Mouse (Mus musculus) liver, embryonic 14.5 days (tissue): ENCODE measurements around the gene Il6ra. TPM values are rescaled to one million over a fixed set of nuclear protein-coding genes. Genes with fewer than 3 reads are reported as not detected.

ENCODE experiments used
- ATAC-seq: fragments of 200-750 bp; cut with Nextera tagmentation; 2 replicates; pipeline ENCODE4 v1.8.0; 2017; ENCODE audit warnings: moderate number of reproducible peaks, mild to moderate bottlenecking, moderate library complexity; ENCODE audit not compliant: insufficient read depth
- DNase-seq, 3 experiments: peaks; one replicate each; pipeline ENCODE4 v3.0.0-alpha.2; 2012 to 2013; ENCODE audit warnings: low read depth in 3 of 3, low spot score in 3 of 3
- H3K27ac ChIP-seq: fragments of 300-500 bp; sonication (generic); 2 replicates; pipeline ENCODE4 v1.5.1; 2014; ENCODE audit warnings: moderate library complexity, mild to moderate bottlenecking, control low read depth, inconsistent platforms
- H3K27me3 ChIP-seq: fragments of 300-500 bp; sonication (generic); 2 replicates; pipeline ENCODE4 v1.6.1; 2014; ENCODE audit warnings: mild to moderate bottlenecking, low read length, moderate library complexity; ENCODE audit not compliant: control insufficient read depth, insufficient read depth
- H3K36me3 ChIP-seq: fragments of 300-500 bp; sonication (generic); replicated peaks from 2 replicates; pipeline ENCODE4 v1.6.1; 2014; ENCODE audit warnings: low read depth; ENCODE audit not compliant: control insufficient read depth, insufficient read depth
- H3K4me1 ChIP-seq, 2 experiments: fragments of 200-500 bp in 1 of 2; fragments of 300-500 bp in 1 of 2; sonication (generic) in 1 of 2; replicated peaks; 2 replicates each; pipeline ENCODE4 v1.6.1; 2012 to 2014; ENCODE audit warnings: antibody characterized with exemption in 1 of 2, inconsistent platforms in 1 of 2, low read length in 1 of 2; ENCODE audit not compliant: control insufficient read depth in 2 of 2, insufficient read depth in 2 of 2
- H3K4me2 ChIP-seq: fragments of 300-500 bp; sonication (generic); 2 replicates; pipeline ENCODE4 v1.6.1; 2014; ENCODE audit warnings: low read depth, mild to moderate bottlenecking, control low read depth, moderate library complexity
- H3K4me3 ChIP-seq, 2 experiments: fragments of 200-500 bp in 1 of 2; fragments of 300-500 bp in 1 of 2; sonication (generic) in 1 of 2; 2 replicates each; pipeline ENCODE4 v1.5.1; 2012 to 2014; ENCODE audit warnings: low read depth in 2 of 2, low read length in 2 of 2, mild to moderate bottlenecking in 2 of 2, control low read depth in 1 of 2, inconsistent platforms in 1 of 2, moderate library complexity in 1 of 2; ENCODE audit not compliant: insufficient read depth in 1 of 2
- H3K9ac ChIP-seq: fragments of 300-500 bp; sonication (generic); replicated peaks from 2 replicates; pipeline ENCODE4 v1.6.1; 2014; ENCODE audit warnings: mild to moderate bottlenecking, control low read depth, moderate library complexity
- H3K9me3 ChIP-seq: fragments of 300-500 bp; sonication (generic); 2 replicates; pipeline ENCODE4 v1.6.1; 2016; ENCODE audit warnings: low read length, mixed read lengths; ENCODE audit not compliant: control insufficient read depth
- CTCF ChIP-seq: IDR thresholded peaks from 2 replicates; pipeline ENCODE4 v1.5.1; 2016; ENCODE audit warnings: antibody characterized with exemption, low read depth, control low read depth
- EP300 ChIP-seq: IDR thresholded peaks from 2 replicates; pipeline ENCODE4 v1.6.1; 2016; ENCODE audit warnings: antibody characterized with exemption, low read depth
- WGBS: fragments of 180-500 bp; shearing (Covaris S2); extraction: QIAGEN DNeasy Blood & Tissue Kit; methylation state at CpG from one replicate; pipeline ENCODE4 v1.1.7; 2014; ENCODE audit not compliant: insufficient replicate concordance; 5-methylcytosine and 5-hydroxymethylcytosine counted together
- polyA plus RNA-seq, 2 experiments: library from polyadenylated mRNA; depleted of rRNA in 1 of 2; stranded (reverse) in 1 of 2; unstranded in 1 of 2; fragments of >200 nt; fragmentation: Nextera tagmentation in 1 of 2; extraction: Ambion mirVana in 1 of 2; gene quantifications; 2 replicates each; pipeline versions ENCODE4 v1.2.1 to v1.2.3; 2012 to 2014

The Il6ra gene
- polyA plus RNA-seq, 2 experiments: 1.2 to 1.9 TPM

GRCm38 (mm10) chr3:89945026-89945425 is 32.0 kb upstream of the Il6ra start:
- ATAC-seq: no peak

DNA sequence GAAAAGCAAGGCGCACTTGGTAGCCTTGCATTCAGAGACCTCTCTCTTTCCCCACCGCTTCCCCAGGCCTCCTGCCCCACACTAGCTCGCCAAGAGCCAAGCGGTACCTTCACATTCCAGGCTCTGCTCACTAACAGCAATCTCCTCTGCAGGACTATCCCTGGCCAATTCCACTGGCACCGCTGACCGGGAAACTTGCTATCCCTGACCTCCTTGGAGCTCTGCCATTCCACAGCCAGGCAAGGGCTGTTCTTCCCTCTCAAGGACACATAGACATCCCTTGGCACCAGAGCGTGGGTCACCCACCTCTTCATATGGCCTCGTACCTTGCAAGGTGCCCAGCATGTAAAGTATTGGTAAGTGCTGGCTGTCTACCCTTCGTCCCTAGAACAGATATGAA is 29.9 kb upstream of the Il6ra start:
- ATAC-seq (no peak), DNase-seq (no peak)
- 72% methylated on average over 9 of the region's 9 CpGs for WGBS
- Histone ChIP-seq H3K9ac (no peak overlapping the region), H3K36me3 (no peaks in the 10 kb centered on the region), H3K27me3 (no peaks in the 10 kb centered on the region), H3K4me2 (no peak overlapping the region), H3K27ac (no peak overlapping the region), H3K9me3 (no peaks in the 10 kb centered on the region), H3K4me1 (no peaks in the 10 kb centered on the region), H3K4me3 (no peak overlapping the region)
- TF ChIP-seq CTCF (no peak), EP300 (no peak)

More at GRCm38 (mm10) chr3:89945026-89945425, 32.0 kb upstream of the Il6ra start:
- no peak for DNase-seq
- Histone ChIP-seq H3K36me3 (no peaks in the 10 kb centered on the region), H3K27me3 (no peaks in the 10 kb centered on the region), H3K9me3 (no peaks in the 10 kb centered on the region), H3K4me3 (no peak overlapping the region), H3K4me1 (no peaks in the 10 kb centered on the region), H3K9ac (no peak overlapping the region), H3K27ac (no peak overlapping the region), H3K4me2 (no peak overlapping the region)
- TF ChIP-seq CTCF (0 out of 2 replicates have a peak, but pooled peaks have one; percentile 36), EP300 (no peak)
- 79% methylated on average over 8 of the region's 8 CpGs for WGBS

GRCm38 (mm10) chr3:89936495-89936894 is 23.5 kb upstream of the Il6ra start:
- no peak overlapping the region for H3K9ac ChIP-seq

GRCm38 (mm10) chr3:89932925-89933324 is 19.9 kb upstream of the Il6ra start:
- no peak for TF ChIP-seq CTCF
- no peak for TF ChIP-seq EP300
- Histone ChIP-seq H3K9ac (no peak overlapping the region), H3K27me3 (no peaks in the 10 kb centered on the region), H3K4me2 (no peak overlapping the region), H3K4me1 (no peaks in the 10 kb centered on the region), H3K4me3 (no peak overlapping the region), H3K27ac (no peak overlapping the region), H3K36me3 (no peaks in the 10 kb centered on the region), H3K9me3 (no peaks in the 10 kb centered on the region)
- WGBS: 52% methylated on average over 2 of the region's 2 CpGs
- DNase-seq: no peak
- ATAC-seq: no peak

More at GRCm38 (mm10) chr3:89936495-89936894, 23.5 kb upstream of the Il6ra start:
- Histone ChIP-seq H3K4me1 (no peaks in the 10 kb centered on the region), H3K4me3 (no peak overlapping the region), H3K27ac (no peak overlapping the region), H3K9me3 (no peaks in the 10 kb centered on the region), H3K36me3 (no peaks in the 10 kb centered on the region), H3K4me2 (no peak overlapping the region), H3K27me3 (no peaks in the 10 kb centered on the region)
- 57% methylated on average over 3 of the region's 3 CpGs for WGBS
- ATAC-seq: no peak
- no peak for DNase-seq
- TF ChIP-seq CTCF: no peak
- TF ChIP-seq EP300: no peak

- Histone ChIP-seq H3K27ac (no peak overlapping the region), H3K9ac (no peak overlapping the region), H3K9me3 (no peaks in the 10 kb centered on the region), H3K4me2 (no peak overlapping the region), H3K36me3 (no peaks in the 10 kb centered on the region), H3K27me3 (no peaks in the 10 kb centered on the region), H3K4me1 (no peaks in the 10 kb centered on the region), H3K4me3 (no peak overlapping the region)
- TF ChIP-seq CTCF: no peak
- TF ChIP-seq EP300: no peak
- no peak for ATAC-seq
- no peak for DNase-seq
- 61% methylated on average over 4 of the region's 4 CpGs for whole genome bisulfite sequencing
Observed at GRCm38 (mm10) chr3:89928956-89929355, 16.0 kb upstream of the Il6ra start.
